Mouse (Mus musculus): ENCODE measurements around the gene Card9. TPM values are rescaled to one million over a fixed set of nuclear protein-coding genes. Genes with fewer than 3 reads are reported as not detected.

Card9 gene
- polyA plus RNA-seq (2016; fragmentation: Nextera tagmentation; extraction: Ambion mirVana), result 0.62 and 1.1 TPM in 2 replicates

GRCm38 (mm10) chr2:26360772-26361171 lies at the start of gene Card9:
Gene Card9 (minus strand): TSS chr2:26360918.
- no peak for DNase-seq (ENCODE audit: low spot score)
- Histone ChIP-seq H3K27me3 (ENCODE audit: insufficient read depth, poor library complexity, severe bottlenecking) (no peaks in the 10 kb centered on the region), H3K4me3 (no peak within 1 kb of the TSS), H3K4me1 (replicated peaks) (peaks cover 9% of the 10 kb centered on the region; the same call in 1 of the 2 replicates), H3K27ac (no peak within 1 kb of the TSS), H3K36me3 (peaks cover 35% of the 10 kb centered on the region), H3K9me3 (no peaks in the 10 kb centered on the region)
- WGBS, result 56% methylated on average over 3 of the region's 3 CpGs

GRCm38 (mm10) chr2:26410091-26410490 lies 49.4 kb upstream of the Card9 start:
- no peaks in the 10 kb centered on the region for H3K27me3 ChIP-seq (ENCODE audit: insufficient read depth, poor library complexity, severe bottlenecking)
- whole genome bisulfite sequencing, result 80% methylated on average over 5 of the region's 5 CpGs
- H3K4me3 ChIP-seq, result no peak overlapping the region
- no peaks in the 10 kb centered on the region for H3K9me3 ChIP-seq
- peaks cover 41% of the 10 kb centered on the region for H3K4me1 ChIP-seq (replicated peaks)
- no peak overlapping the region for H3K27ac ChIP-seq
- H3K36me3 ChIP-seq, result peaks cover 92% of the 10 kb centered on the region
- no peak for DNase-seq (ENCODE audit: low spot score)

GRCm38 (mm10) chr2:26409362-26409761 lies 48.6 kb upstream of the Card9 start:
- H3K36me3 ChIP-seq, result peaks cover 92% of the 10 kb centered on the region
- peak overlapping the region; percentile 86 for H3K4me3 ChIP-seq
- H3K27ac ChIP-seq, result peak overlapping the region; percentile 96; the same call in 1 of the 2 replicates

GRCm38 (mm10) chr2:26408515-26409356 lies 48.0 kb upstream of the Card9 start, which contains the start of gene Inpp5e:
Gene Inpp5e (minus strand): TSS chr2:26409203.
- peak; percentile 99 for DNase-seq (ENCODE audit: low spot score)
- peaks cover 47% of the 10 kb centered on the region for H3K4me1 ChIP-seq (replicated peaks)
- under 1% methylated on average over 57 of the region's 57 CpGs for WGBS
- H3K36me3 ChIP-seq, result peaks cover 86% of the 10 kb centered on the region
- H3K27me3 ChIP-seq (ENCODE audit: insufficient read depth, poor library complexity, severe bottlenecking), result no peaks in the 10 kb centered on the region
- no peaks in the 10 kb centered on the region for H3K9me3 ChIP-seq
- H3K27ac ChIP-seq, result peak within 1 kb of the TSS; percentile 96
- H3K4me3 ChIP-seq, result peak within 1 kb of the TSS; percentile 86

More at GRCm38 (mm10) chr2:26409362-26409761, 48.6 kb upstream of the Card9 start:
- 60% methylated on average over 3 of the region's 3 CpGs for WGBS
- Histone ChIP-seq H3K27me3 (ENCODE audit: insufficient read depth, poor library complexity, severe bottlenecking) (no peaks in the 10 kb centered on the region), H3K9me3 (no peaks in the 10 kb centered on the region), H3K4me1 (replicated peaks) (peaks cover 47% of the 10 kb centered on the region)
- DNase-seq (ENCODE audit: low spot score), result no peak

- Histone ChIP-seq H3K4me3 (no peak overlapping the region), H3K27ac (no peak overlapping the region; the same call in 1 of the 2 replicates), H3K27me3 (ENCODE audit: insufficient read depth, poor library complexity, severe bottlenecking) (no peaks in the 10 kb centered on the region), H3K4me1 (replicated peaks) (peaks cover 42% of the 10 kb centered on the region), H3K36me3 (peaks cover 91% of the 10 kb centered on the region), H3K9me3 (no peaks in the 10 kb centered on the region)
- DNase-seq (ENCODE audit: low spot score), result no peak
- 81% methylated on average over 8 of the region's 8 CpGs for WGBS
Observed at GRCm38 (mm10) chr2:26403306-26403705, 42.6 kb upstream of the Card9 start.

- WGBS, result 84% methylated on average over 1 of the region's 1 CpGs
- Histone ChIP-seq H3K4me1 (replicated peaks) (peaks cover 32% of the 10 kb centered on the region), H3K27ac (no peak overlapping the region), H3K27me3 (ENCODE audit: insufficient read depth, poor library complexity, severe bottlenecking) (no peaks in the 10 kb centered on the region), H3K4me3 (no peak overlapping the region), H3K9me3 (no peaks in the 10 kb centered on the region), H3K36me3 (peaks cover 92% of the 10 kb centered on the region)
- no peak for DNase-seq (ENCODE audit: low spot score)
Observed at GRCm38 (mm10) chr2:26402265-26402664, 41.5 kb upstream of the Card9 start.

GRCm38 (mm10) chr2:26401023-26401422 lies 40.3 kb upstream of the Card9 start:
- DNase-seq (ENCODE audit: low spot score), result no peak
- Histone ChIP-seq H3K27ac (no peak overlapping the region), H3K27me3 (ENCODE audit: insufficient read depth, poor library complexity, severe bottlenecking) (no peaks in the 10 kb centered on the region), H3K4me1 (replicated peaks) (peaks cover 19% of the 10 kb centered on the region), H3K36me3 (peaks cover 92% of the 10 kb centered on the region), H3K9me3 (no peaks in the 10 kb centered on the region), H3K4me3 (no peak overlapping the region)
- WGBS, result 93% methylated on average over 4 of the region's 4 CpGs

GRCm38 (mm10) chr2:26400296-26400695 lies 39.6 kb upstream of the Card9 start:
- no peaks in the 10 kb centered on the region for H3K27me3 ChIP-seq (ENCODE audit: insufficient read depth, poor library complexity, severe bottlenecking)
- H3K9me3 ChIP-seq, result no peaks in the 10 kb centered on the region
- H3K4me1 ChIP-seq (replicated peaks), result peaks cover 12% of the 10 kb centered on the region
- H3K36me3 ChIP-seq, result peaks cover 92% of the 10 kb centered on the region
- no peak for DNase-seq (ENCODE audit: low spot score)
- H3K4me3 ChIP-seq, result no peak overlapping the region
- H3K27ac ChIP-seq, result no peak overlapping the region
- 94% methylated on average over 5 of the region's 5 CpGs for whole genome bisulfite sequencing

- 90% methylated on average over 5 of the region's 5 CpGs for WGBS
- peaks cover 92% of the 10 kb centered on the region for H3K36me3 ChIP-seq
- H3K9me3 ChIP-seq, result no peaks in the 10 kb centered on the region
- no peak overlapping the region for H3K4me3 ChIP-seq
- no peaks in the 10 kb centered on the region for H3K27me3 ChIP-seq (ENCODE audit: insufficient read depth, poor library complexity, severe bottlenecking)
- DNase-seq (ENCODE audit: low spot score), result no peak
- peaks cover 8% of the 10 kb centered on the region for H3K4me1 ChIP-seq (replicated peaks)
- H3K27ac ChIP-seq, result no peak overlapping the region
Observed at GRCm38 (mm10) chr2:26399647-26400046, 38.9 kb upstream of the Card9 start.

- Histone ChIP-seq H3K9me3 (no peaks in the 10 kb centered on the region), H3K4me3 (no peak overlapping the region), H3K36me3 (peaks cover 96% of the 10 kb centered on the region), H3K27me3 (ENCODE audit: insufficient read depth, poor library complexity, severe bottlenecking) (no peaks in the 10 kb centered on the region), H3K4me1 (replicated peaks) (peaks cover 6% of the 10 kb centered on the region; the same call in 1 of the 2 replicates), H3K27ac (no peak overlapping the region)
- 90% methylated on average over 8 of the region's 8 CpGs for WGBS
- no peak for DNase-seq (ENCODE audit: low spot score)
Observed at GRCm38 (mm10) chr2:26398978-26399377, 38.3 kb upstream of the Card9 start.

- H3K4me3 ChIP-seq, result no peak overlapping the region
- DNase-seq (ENCODE audit: low spot score), result no peak
- 94% methylated on average over 6 of the region's 6 CpGs for WGBS
Observed at GRCm38 (mm10) chr2:26391617-26392016, 30.9 kb upstream of the Card9 start.

GRCm38 (mm10) chr2:26390954-26391353 lies 30.2 kb upstream of the Card9 start:
- Histone ChIP-seq H3K4me1 (replicated peaks) (peaks cover 28% of the 10 kb centered on the region), H3K4me3 (peak overlapping the region; percentile 11; the same call in 1 of the 2 replicates), H3K9me3 (no peaks in the 10 kb centered on the region), H3K27me3 (ENCODE audit: insufficient read depth, poor library complexity, severe bottlenecking) (no peaks in the 10 kb centered on the region), H3K36me3 (peaks cover 76% of the 10 kb centered on the region), H3K27ac (no peak overlapping the region)
- WGBS, result 89% methylated on average over 3 of the region's 3 CpGs
- no peak for DNase-seq (ENCODE audit: low spot score)

More at GRCm38 (mm10) chr2:26391617-26392016, 30.9 kb upstream of the Card9 start:
- Histone ChIP-seq H3K9me3 (no peaks in the 10 kb centered on the region), H3K27ac (no peak overlapping the region), H3K36me3 (peaks cover 76% of the 10 kb centered on the region), H3K4me1 (replicated peaks) (peaks cover 28% of the 10 kb centered on the region), H3K27me3 (ENCODE audit: insufficient read depth, poor library complexity, severe bottlenecking) (no peaks in the 10 kb centered on the region)

- WGBS, result 1% methylated on average over 60 of the region's 60 CpGs
- H3K9me3 ChIP-seq, result no peaks in the 10 kb centered on the region
- H3K27me3 ChIP-seq (ENCODE audit: insufficient read depth, poor library complexity, severe bottlenecking), result no peaks in the 10 kb centered on the region
- peak; percentile 84 for DNase-seq (ENCODE audit: low spot score)
- H3K27ac ChIP-seq, result peak within 1 kb of the TSS; percentile 93
- peaks cover 28% of the 10 kb centered on the region for H3K4me1 ChIP-seq (replicated peaks)
- peaks cover 76% of the 10 kb centered on the region for H3K36me3 ChIP-seq
- peak within 1 kb of the TSS; percentile 98 for H3K4me3 ChIP-seq
Observed at GRCm38 (mm10) chr2:26389154-26389690, 28.5 kb upstream of the Card9 start, which contains the start of the genes Entr1 and Pmpca. Gene Entr1 (minus strand): TSS chr2:26389316. Gene Pmpca (plus strand): TSS chr2:26389339.

Data from hindbrain, embryonic 10.5 days (tissue).